Mouse (Mus musculus): ENCODE measurements around the gene Olfr1368. TPM values are rescaled to one million over a fixed set of nuclear protein-coding genes. Genes with fewer than 3 reads are reported as not detected.
"Not testable (repeated sequence)": the region's sequence is repeated elsewhere in the genome, so short reads cannot be mapped to it uniquely, and the experiment has no call there.

Olfr1368 gene
- polyA plus RNA-seq, 1 experiment = not detected

- DNase-seq = no peak
- H3K27ac ChIP-seq (ENCODE audit: insufficient read depth, low read depth, low read length) = no peak overlapping the region
Measured at GRCm38 (mm10) chr13:21160041-21160511, 14.4 kb upstream of the Olfr1368 start.

GRCm38 (mm10) chr13:21159475-21159819 is 13.8 kb upstream of the Olfr1368 start:
- TF ChIP-seq POLR2A (IDR thresholded peaks at IDR 0.05; ENCODE audit: low read depth, low read length) (no peak), CTCF (conservative IDR thresholded peaks at IDR 0.05; ENCODE audit: insufficient read depth, insufficient read length, low read depth, low read length) (no peak)
- no peaks in the 10 kb centered on the region for H3K36me3 ChIP-seq (ENCODE audit: control insufficient read depth, insufficient read depth, low read length)
- 0% methylated on average over 15 of the region's 15 CpGs for WGBS
- no peak for DNase-seq
- no peaks in the 10 kb centered on the region for H3K27me3 ChIP-seq (replicated peaks; ENCODE audit: control insufficient read depth, insufficient read depth, low read length)
- H3K4me3 ChIP-seq (ENCODE audit: insufficient read depth, low read depth, low read length) = peak overlapping the region; percentile 73
- H3K4me1 ChIP-seq (ENCODE audit: control insufficient read depth, insufficient read depth, low read length) = no peaks in the 10 kb centered on the region
- H3K27ac ChIP-seq (ENCODE audit: insufficient read depth, low read depth, low read length) = peak overlapping the region; percentile 43

More at GRCm38 (mm10) chr13:21160041-21160511, 14.4 kb upstream of the Olfr1368 start:
- H3K4me1 ChIP-seq (ENCODE audit: control insufficient read depth, insufficient read depth, low read length) = no peaks in the 10 kb centered on the region
- H3K27me3 ChIP-seq (replicated peaks; ENCODE audit: control insufficient read depth, insufficient read depth, low read length) = no peaks in the 10 kb centered on the region
- peak overlapping the region; percentile 73 for H3K4me3 ChIP-seq (ENCODE audit: insufficient read depth, low read depth, low read length)
- WGBS = 1% methylated on average over 16 of the region's 16 CpGs
- TF ChIP-seq CTCF (conservative IDR thresholded peaks at IDR 0.05; ENCODE audit: insufficient read depth, insufficient read length, low read depth, low read length) = no peak
- TF ChIP-seq POLR2A (IDR thresholded peaks at IDR 0.05; ENCODE audit: low read depth, low read length) = no peak
- H3K36me3 ChIP-seq (ENCODE audit: control insufficient read depth, insufficient read depth, low read length) = no peaks in the 10 kb centered on the region

DNA sequence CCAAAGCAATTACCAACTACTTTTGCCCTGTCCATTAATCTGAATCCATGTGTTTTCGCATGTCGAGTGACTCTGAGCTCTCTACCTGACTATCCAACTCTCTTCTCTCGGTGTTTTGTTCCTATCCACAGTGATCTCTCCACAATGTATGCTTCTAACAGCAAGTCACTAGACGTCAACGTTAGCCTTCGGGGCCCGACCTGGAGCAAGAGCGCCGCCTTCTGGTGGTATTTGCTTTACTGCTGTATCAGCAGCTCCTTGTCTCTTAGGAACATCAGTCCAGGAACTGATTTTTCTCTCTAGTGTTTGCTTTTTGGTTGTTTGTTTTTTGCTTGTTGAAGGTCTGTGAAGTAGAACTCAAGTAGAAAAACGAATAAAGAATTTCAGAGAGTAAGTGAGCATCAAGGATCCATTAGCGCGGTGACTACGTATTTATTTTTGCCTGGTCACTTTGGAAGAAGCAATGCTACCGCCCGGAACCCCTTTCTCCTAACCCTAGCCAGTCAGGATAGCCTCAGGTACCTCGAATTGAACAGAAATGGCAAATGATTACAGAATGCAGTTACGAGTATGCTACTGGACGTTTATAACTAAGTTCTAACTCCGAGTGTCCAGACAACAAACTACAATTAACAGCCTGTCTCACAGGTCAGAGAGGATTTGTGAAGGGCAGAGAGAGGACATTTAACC is 13.3 kb upstream of the Olfr1368 start:
- Histone ChIP-seq H3K4me3 (ENCODE audit: insufficient read depth, low read depth, low read length) (peak overlapping the region; percentile 73), H3K36me3 (ENCODE audit: control insufficient read depth, insufficient read depth, low read length) (no peaks in the 10 kb centered on the region), H3K4me1 (ENCODE audit: control insufficient read depth, insufficient read depth, low read length) (no peaks in the 10 kb centered on the region), H3K27ac (ENCODE audit: insufficient read depth, low read depth, low read length) (peak overlapping the region; percentile 43), H3K27me3 (replicated peaks; ENCODE audit: control insufficient read depth, insufficient read depth, low read length) (no peaks in the 10 kb centered on the region)
- peak; percentile 92 for DNase-seq
- 1% methylated on average over 19 of the region's 19 CpGs for WGBS
- TF ChIP-seq CTCF (conservative IDR thresholded peaks at IDR 0.05; ENCODE audit: insufficient read depth, insufficient read length, low read depth, low read length) = peak; percentile 82
- no peak for TF ChIP-seq POLR2A (IDR thresholded peaks at IDR 0.05; ENCODE audit: low read depth, low read length)

DNA sequence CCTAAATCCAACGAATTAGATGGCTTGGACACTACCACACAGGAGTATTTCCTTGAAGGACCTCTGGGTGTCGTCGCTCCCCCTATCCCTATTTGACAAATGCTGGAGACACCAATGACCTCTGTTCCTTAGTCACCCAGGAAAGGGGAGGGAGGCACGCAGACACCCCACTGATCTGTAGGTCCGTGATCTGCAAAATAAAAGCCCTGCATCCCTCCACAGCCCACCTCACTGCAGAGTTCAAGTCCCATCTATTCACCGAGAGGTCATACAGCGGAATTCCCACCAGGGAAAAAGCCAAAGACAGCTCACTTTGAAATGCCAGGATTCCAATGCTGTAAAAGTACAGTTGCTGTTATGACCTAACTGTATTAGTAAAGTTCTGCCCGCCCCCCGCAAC is 12.4 kb upstream of the Olfr1368 start:
- Histone ChIP-seq H3K27ac (ENCODE audit: insufficient read depth, low read depth, low read length) (no peak overlapping the region), H3K27me3 (replicated peaks; ENCODE audit: control insufficient read depth, insufficient read depth, low read length) (no peaks in the 10 kb centered on the region), H3K36me3 (ENCODE audit: control insufficient read depth, insufficient read depth, low read length) (no peaks in the 10 kb centered on the region), H3K4me1 (ENCODE audit: control insufficient read depth, insufficient read depth, low read length) (no peaks in the 10 kb centered on the region), H3K4me3 (ENCODE audit: insufficient read depth, low read depth, low read length) (no peak overlapping the region)
- WGBS = 18% methylated on average over 9 of the region's 9 CpGs
- no peak for DNase-seq
- TF ChIP-seq POLR2A (IDR thresholded peaks at IDR 0.05; ENCODE audit: low read depth, low read length) (no peak), CTCF (conservative IDR thresholded peaks at IDR 0.05; ENCODE audit: insufficient read depth, insufficient read length, low read depth, low read length) (no peak)

DNA sequence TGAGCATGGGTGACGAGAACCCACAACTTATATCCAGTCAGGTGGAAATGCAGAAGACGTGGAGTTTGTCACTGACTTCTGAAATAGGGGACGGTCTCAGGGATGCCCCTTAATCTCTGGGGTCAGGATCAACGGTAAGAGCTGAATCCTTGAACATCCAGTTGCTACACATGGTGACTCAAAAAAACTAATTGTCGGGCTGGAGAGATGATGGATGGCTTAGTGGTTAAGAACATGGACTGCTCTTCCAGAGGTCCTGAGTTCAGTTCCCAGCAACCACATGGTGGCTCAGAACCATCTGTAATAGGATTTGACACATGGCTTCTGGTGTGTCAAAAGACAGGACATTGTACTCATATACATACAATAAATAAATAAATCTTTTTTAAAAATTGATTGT is 10.2 kb upstream of the Olfr1368 start:
- Histone ChIP-seq H3K4me1 (ENCODE audit: control insufficient read depth, insufficient read depth, low read length) (no peaks in the 10 kb centered on the region), H3K36me3 (ENCODE audit: control insufficient read depth, insufficient read depth, low read length) (no peaks in the 10 kb centered on the region), H3K4me3 (ENCODE audit: insufficient read depth, low read depth, low read length) (no peak overlapping the region), H3K27me3 (replicated peaks; ENCODE audit: control insufficient read depth, insufficient read depth, low read length) (no peaks in the 10 kb centered on the region), H3K27ac (ENCODE audit: insufficient read depth, low read depth, low read length) (no peak overlapping the region)
- 85% methylated on average over 5 of the region's 5 CpGs for WGBS
- DNase-seq = no peak
- TF ChIP-seq CTCF (conservative IDR thresholded peaks at IDR 0.05; ENCODE audit: insufficient read depth, insufficient read length, low read depth, low read length) (no peak), POLR2A (IDR thresholded peaks at IDR 0.05; ENCODE audit: low read depth, low read length) (no peak)

GRCm38 (mm10) chr13:21142421-21142820 is 3.2 kb downstream of the Olfr1368 start:
- Histone ChIP-seq H3K27ac (ENCODE audit: insufficient read depth, low read depth, low read length) (no peak overlapping the region), H3K4me1 (ENCODE audit: control insufficient read depth, insufficient read depth, low read length) (no peaks in the 10 kb centered on the region), H3K36me3 (ENCODE audit: control insufficient read depth, insufficient read depth, low read length) (no peaks in the 10 kb centered on the region), H3K27me3 (replicated peaks; ENCODE audit: control insufficient read depth, insufficient read depth, low read length) (no peaks in the 10 kb centered on the region), H3K4me3 (ENCODE audit: insufficient read depth, low read depth, low read length) (no peak overlapping the region)
- DNase-seq = peak; percentile 12
- TF ChIP-seq POLR2A (IDR thresholded peaks at IDR 0.05; ENCODE audit: low read depth, low read length) = no peak
- TF ChIP-seq CTCF (conservative IDR thresholded peaks at IDR 0.05; ENCODE audit: insufficient read depth, insufficient read length, low read depth, low read length) = no peak; the same call in 1 of the 2 replicates
- WGBS = 43% methylated on average over 8 of the region's 8 CpGs

- not testable (repeated sequence) for H3K4me3 ChIP-seq (ENCODE audit: insufficient read depth, low read depth, low read length); DNase-seq; H3K27me3 ChIP-seq (replicated peaks; ENCODE audit: control insufficient read depth, insufficient read depth, low read length); H3K27ac ChIP-seq (ENCODE audit: insufficient read depth, low read depth, low read length); H3K36me3 ChIP-seq (ENCODE audit: control insufficient read depth, insufficient read depth, low read length); H3K4me1 ChIP-seq (ENCODE audit: control insufficient read depth, insufficient read depth, low read length)
- 84% methylated on average over 3 of the region's 3 CpGs for WGBS
Measured at GRCm38 (mm10) chr13:21129339-21129738, 16.3 kb downstream of the Olfr1368 start, which contains the start of gene Olfr263. Gene Olfr263, plus strand, starts transcription at chr13:21129639.

Measured in kidney, adult 2 months (tissue).